Mouse (Mus musculus) embryo, embryonic 10 days (tissue): ENCODE results near the gene Csrp3.

Experiments used
- DNase-seq: peaks from one replicate; pipeline ENCODE4 v3.0.0-alpha.2; 2015; ENCODE audit warnings: low spot score

Gene Csrp3

GRCm38 (mm10) chr7:48867576-48867975 is 19.7 kb upstream of the Csrp3 start:
- DNase-seq: no peak

DNA sequence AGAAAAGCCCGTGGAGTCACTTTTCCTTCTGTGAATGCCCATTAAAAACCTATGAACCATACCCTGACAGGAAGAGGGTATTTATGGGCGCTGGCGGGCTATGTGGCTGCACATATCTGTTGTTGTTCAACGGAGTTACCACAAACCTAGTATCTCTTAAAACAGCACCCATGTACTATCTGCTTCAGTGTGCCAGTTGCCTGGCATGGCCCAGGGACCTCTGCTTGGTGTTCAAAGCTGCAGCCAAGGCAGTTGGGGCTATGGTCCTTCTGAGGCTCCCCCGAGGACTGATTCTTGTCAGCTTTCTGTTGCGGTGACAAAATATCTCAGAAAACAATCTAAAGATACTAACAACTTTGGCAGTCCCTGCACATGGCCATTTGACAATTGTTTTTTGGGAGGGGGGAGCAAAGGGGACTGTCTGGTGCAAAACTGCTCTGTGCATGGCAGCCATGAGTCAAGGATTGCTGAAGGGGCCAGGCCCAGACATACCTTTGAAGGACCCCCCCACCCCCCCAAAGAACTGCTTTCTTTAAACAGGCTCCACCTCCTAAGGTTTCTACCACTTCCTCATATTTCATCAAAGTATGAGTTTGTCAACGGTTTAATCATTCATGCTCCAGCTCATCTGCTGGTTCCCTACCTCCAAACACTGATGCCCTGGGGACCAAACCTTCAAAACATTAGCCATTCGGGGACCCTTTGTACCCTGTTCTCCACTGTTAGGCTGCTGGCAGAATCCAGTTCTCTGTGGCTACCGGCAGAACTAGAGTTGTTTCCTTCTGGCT is 17.0 kb upstream of the Csrp3 start:
- DNase-seq: no peak

DNA sequence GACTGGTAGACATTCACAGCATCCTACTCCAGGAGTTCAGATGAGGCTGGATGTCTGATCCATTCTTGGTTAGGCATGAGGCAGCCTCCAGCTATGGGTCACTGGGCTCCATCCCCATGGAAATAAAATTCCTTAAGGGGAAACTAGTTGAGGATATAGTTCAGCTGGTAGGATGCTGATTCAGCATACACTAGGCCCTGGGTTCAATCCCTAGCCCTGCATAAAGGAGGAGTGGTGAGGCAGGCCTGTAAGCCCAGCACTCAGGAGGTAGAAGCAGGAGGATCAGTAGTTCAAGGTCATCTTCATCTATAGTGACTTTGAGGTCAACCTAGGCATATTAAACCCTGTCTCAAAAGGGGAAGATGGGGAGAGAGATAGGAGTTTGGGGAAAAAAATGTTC is 16.4 kb upstream of the Csrp3 start:
- no peak for DNase-seq

DNA sequence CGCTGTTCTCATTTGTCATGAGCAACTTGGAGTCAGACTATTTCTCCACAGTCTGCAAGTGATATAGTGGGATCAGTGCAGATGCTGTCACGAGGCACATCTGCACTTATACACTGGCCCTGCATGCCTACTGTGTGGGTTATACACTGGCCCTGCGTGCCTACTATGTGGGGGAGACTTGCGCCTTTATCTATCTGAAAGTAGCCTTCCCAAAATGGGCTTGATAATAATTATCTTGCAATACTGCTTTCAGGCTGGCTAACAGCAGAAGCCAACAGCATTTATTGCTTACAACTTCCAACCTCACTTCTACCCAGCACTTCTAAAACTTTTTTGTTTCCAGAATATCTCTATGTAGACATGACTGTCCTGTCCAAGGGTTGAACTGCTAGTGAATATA is 14.0 kb upstream of the Csrp3 start:
- no peak for DNase-seq

DNA sequence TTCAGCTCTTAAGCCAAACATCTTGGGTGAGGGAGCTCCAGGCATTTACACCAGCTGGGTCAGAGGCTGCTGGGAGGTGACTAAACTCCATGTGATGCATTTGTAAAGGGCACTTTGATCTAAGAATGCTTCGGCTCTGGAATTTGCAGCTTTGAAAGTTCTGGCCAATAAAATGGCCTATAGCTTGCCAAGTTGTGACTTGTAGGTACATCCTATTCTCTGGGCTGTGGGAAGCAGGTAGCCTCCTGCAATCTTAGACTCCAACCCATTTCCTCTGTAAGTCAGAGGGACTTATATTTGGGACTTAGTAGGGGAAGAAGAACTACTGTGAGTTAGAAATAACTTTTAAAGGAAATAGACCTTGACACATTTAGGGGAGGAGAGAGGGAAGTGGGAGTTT is 13.1 kb upstream of the Csrp3 start:
- DNase-seq: no peak

- no peak for DNase-seq
These were observed 11.5 kb upstream of the Csrp3 start for GRCm38 (mm10) chr7:48859362-48859761.

- no peak for DNase-seq
These were observed 10.4 kb upstream of the Csrp3 start for GRCm38 (mm10) chr7:48858257-48858656.

- no peak for DNase-seq
These were observed 7.6 kb upstream of the Csrp3 start for GRCm38 (mm10) chr7:48855461-48855860.

DNA sequence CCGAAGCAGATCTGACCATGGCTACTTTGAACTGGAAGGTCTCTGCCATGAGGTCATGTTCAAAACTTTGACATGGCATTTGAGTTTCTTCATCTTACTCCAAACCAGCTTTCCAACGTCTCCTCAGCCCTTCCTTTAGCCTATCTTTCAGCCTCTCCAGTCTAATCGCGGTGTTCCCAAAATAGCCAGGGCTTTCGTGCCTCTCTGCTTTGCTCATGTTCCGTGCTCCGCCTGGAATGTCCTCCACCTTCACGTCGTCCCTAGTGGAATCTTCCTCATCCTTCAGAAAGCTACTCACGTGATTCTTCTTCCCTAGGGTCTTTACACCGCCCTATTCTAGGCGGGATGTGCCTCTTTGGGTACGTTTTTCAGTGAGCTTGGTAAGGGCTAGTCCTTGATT is 5.7 kb upstream of the Csrp3 start:
- DNase-seq: no peak

GRCm38 (mm10) chr7:48851529-48852104 is 3.8 kb upstream of the Csrp3 start:
- DNase-seq: no peak

DNA sequence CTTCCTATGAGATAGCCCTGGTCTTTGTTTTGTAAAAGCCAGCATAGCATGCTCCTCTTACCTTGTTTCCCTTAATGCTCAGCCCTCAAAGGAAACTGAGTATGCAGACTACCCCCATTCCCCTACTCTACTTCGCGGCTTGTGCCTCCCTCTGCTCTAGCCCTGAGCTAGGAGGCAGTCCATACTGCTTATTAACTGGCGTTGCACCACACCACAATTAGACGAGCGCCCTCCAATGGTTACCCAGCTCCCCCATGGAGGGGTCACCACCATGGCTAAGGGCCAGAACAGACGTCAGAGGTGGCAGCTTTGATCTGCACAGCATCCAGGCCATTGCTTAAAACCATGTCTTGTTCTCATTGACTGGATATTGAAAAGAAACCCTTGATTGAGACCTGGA is 1.1 kb downstream of the Csrp3 start:
- no peak for DNase-seq

GRCm38 (mm10) chr7:48845213-48845973 is 2.4 kb downstream of the Csrp3 start:
- peak; percentile 50 for DNase-seq

- no peak for DNase-seq
These were observed 4.3 kb downstream of the Csrp3 start for GRCm38 (mm10) chr7:48843541-48843940.

DNA sequence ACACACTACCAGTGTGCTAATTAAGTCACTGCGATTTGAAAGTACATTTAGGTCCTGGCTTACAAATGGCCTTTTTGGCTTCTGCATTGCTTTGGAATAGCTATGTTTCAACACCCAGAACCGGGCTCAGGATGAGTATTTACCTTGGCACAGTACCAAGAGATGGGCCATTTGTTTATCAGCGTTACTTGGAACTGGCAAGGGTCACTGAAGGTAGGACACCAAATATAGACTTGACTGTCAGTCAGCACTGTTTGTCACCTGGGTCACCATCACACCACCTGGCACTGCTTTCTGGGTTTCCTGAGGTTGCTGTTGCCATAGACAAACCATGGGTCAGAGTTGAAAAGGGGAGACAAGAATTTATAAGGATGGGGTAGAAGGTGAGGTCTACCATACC is 5.5 kb downstream of the Csrp3 start:
- no peak for DNase-seq

GRCm38 (mm10) chr7:48841538-48841937 is 6.3 kb downstream of the Csrp3 start:
- no peak for DNase-seq

- no peak for DNase-seq
These were observed 7.3 kb downstream of the Csrp3 start for GRCm38 (mm10) chr7:48840545-48840944.

GRCm38 (mm10) chr7:48838434-48838833 is 9.4 kb downstream of the Csrp3 start:
- no peak for DNase-seq

DNA sequence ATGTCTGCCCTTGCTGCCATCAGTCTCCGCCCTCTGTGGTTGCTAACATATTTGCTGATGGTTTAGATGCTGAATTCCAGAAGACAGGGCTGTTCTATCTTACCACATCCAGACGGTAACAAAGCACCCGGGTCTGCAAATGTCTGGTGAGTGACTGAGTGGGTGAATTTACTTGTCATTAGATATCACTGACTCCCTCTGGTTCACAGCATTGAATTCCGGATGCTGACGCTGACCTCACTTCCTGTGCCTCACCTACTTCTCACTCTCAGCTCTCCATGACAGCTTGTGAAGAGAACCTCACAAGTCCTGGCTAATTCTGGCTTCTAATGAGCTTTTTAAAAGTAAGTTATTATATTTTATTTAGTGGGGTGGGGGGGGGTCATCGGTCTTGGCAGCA is 10.9 kb downstream of the Csrp3 start:
- no peak for DNase-seq

GRCm38 (mm10) chr7:48834989-48835626 is 12.7 kb downstream of the Csrp3 start:
- peak; percentile 59 for DNase-seq

GRCm38 (mm10) chr7:48834371-48834970 is 13.4 kb downstream of the Csrp3 start:
- no peak for DNase-seq

GRCm38 (mm10) chr7:48832735-48833134 is 15.1 kb downstream of the Csrp3 start:
- DNase-seq: no peak

GRCm38 (mm10) chr7:48830395-48830794 is 17.4 kb downstream of the Csrp3 start:
- peak; percentile 15 for DNase-seq
